Mouse (Mus musculus): ENCODE measurements around the gene Glg1. TPM values are rescaled to one million over a fixed set of nuclear protein-coding genes. Genes with fewer than 3 reads are reported as not detected.
"Not testable (repeated sequence)": the region's sequence is repeated elsewhere in the genome, so short reads cannot be mapped to it uniquely, and the experiment has no call there.

Glg1 gene
- polyA plus RNA-seq, 1 experiment from 2014 or later, result 43.7 TPM

GRCm38 (mm10) chr8:111258010-111258630, 896 bp downstream of the Glg1 start:
- H3K4me1 ChIP-seq (ENCODE audit: control insufficient read depth, insufficient read depth, low read length), result peaks cover 2% of the 10 kb centered on the region; the same call in 1 of the 2 replicates
- H3K36me3 ChIP-seq (ENCODE audit: control insufficient read depth, insufficient read depth, low read length), result no peaks in the 10 kb centered on the region
- no peaks in the 10 kb centered on the region for H3K27me3 ChIP-seq (replicated peaks; ENCODE audit: control insufficient read depth, insufficient read depth, low read length)
- peak overlapping the region; percentile 41 for H3K4me2 ChIP-seq (ENCODE audit: low read depth, low read length)
- WGBS, result under 1% methylated on average over 26 of the region's 26 CpGs
- peak overlapping the region; percentile 95 for H3K9ac ChIP-seq (ENCODE audit: low read depth, low read length)
- H3K4me3 ChIP-seq (ENCODE audit: low read length), result peak overlapping the region; percentile 88
- peak overlapping the region; percentile 100 for H3K27ac ChIP-seq (ENCODE audit: low read length)
- no peaks in the 10 kb centered on the region for H3K9me3 ChIP-seq (ENCODE audit: control insufficient read depth, low read length)
- peak; percentile 62 for ATAC-seq

- 56% methylated on average over 4 of the region's 4 CpGs for WGBS
- ATAC-seq, result peak; percentile 82
- H3K4me2 ChIP-seq (ENCODE audit: low read depth, low read length), result no peak overlapping the region
Measured at GRCm38 (mm10) chr8:111252487-111253112, 6.4 kb downstream of the Glg1 start.

DNA sequence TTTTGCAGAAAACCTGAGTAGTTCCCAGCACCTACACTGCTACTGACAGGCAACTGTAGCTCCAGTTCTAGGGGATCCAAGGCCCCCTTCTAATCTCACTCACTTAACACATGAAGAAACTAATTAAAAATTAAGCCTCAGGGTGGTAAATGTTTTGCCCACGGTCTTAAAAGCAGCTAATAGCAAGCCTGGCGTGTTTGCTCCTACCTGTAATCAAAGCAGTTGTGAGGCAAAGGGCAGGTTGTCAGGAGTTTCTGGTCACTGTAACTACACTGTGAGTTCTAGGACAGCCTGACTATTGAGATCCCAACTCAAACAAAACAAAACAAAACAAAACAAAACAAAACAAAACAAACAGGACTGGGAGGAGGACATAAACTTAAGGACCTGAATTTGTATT, 8.9 kb downstream of the Glg1 start:
- H3K4me3 ChIP-seq (ENCODE audit: low read length), result no peak overlapping the region
- H3K4me1 ChIP-seq (ENCODE audit: control insufficient read depth, insufficient read depth, low read length), result peaks cover 7% of the 10 kb centered on the region; the same call in 1 of the 2 replicates
- no peaks in the 10 kb centered on the region for H3K27me3 ChIP-seq (replicated peaks; ENCODE audit: control insufficient read depth, insufficient read depth, low read length)
- H3K27ac ChIP-seq (ENCODE audit: low read length), result no peak overlapping the region
- H3K9ac ChIP-seq (ENCODE audit: low read depth, low read length), result no peak overlapping the region
- H3K36me3 ChIP-seq (ENCODE audit: control insufficient read depth, insufficient read depth, low read length), result no peaks in the 10 kb centered on the region
- WGBS, result 54% methylated on average over 2 of the region's 2 CpGs
- no peak overlapping the region for H3K4me2 ChIP-seq (ENCODE audit: low read depth, low read length)
- ATAC-seq, result no peak
- no peaks in the 10 kb centered on the region for H3K9me3 ChIP-seq (ENCODE audit: control insufficient read depth, low read length)

More at GRCm38 (mm10) chr8:111252487-111253112, 6.4 kb downstream of the Glg1 start:
- Histone ChIP-seq H3K9ac (ENCODE audit: low read depth, low read length) (no peak overlapping the region), H3K4me3 (ENCODE audit: low read length) (no peak overlapping the region), H3K9me3 (ENCODE audit: control insufficient read depth, low read length) (no peaks in the 10 kb centered on the region), H3K27ac (ENCODE audit: low read length) (0 out of 2 replicates have a peak overlapping the region, but pooled peaks have one; percentile 0), H3K4me1 (ENCODE audit: control insufficient read depth, insufficient read depth, low read length) (peaks cover 7% of the 10 kb centered on the region; the same call in 1 of the 2 replicates), H3K27me3 (replicated peaks; ENCODE audit: control insufficient read depth, insufficient read depth, low read length) (no peaks in the 10 kb centered on the region), H3K36me3 (ENCODE audit: control insufficient read depth, insufficient read depth, low read length) (no peaks in the 10 kb centered on the region)

DNA sequence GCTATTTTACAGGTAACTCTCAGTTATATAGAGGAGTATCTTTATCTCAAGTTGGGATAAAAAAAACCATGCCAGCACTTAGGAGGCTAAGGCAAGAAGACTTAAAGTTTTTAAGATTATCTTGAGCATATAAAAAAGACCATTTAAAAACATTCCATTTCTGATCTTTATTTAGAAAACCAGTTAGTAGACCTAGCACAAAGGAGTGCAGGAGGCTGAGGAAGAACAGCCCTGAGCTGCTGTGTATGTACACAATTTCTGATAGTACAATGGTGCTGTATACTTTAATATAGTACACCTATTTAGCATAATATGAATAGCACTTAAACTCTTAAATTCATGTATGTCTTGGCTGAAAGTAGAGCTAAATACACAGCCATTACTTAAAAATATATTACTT, 10.9 kb downstream of the Glg1 start:
- Histone ChIP-seq H3K4me2 (ENCODE audit: low read depth, low read length) (no peak overlapping the region), H3K9ac (ENCODE audit: low read depth, low read length) (no peak overlapping the region), H3K4me3 (ENCODE audit: low read length) (no peak overlapping the region), H3K27ac (ENCODE audit: low read length) (no peak overlapping the region), H3K4me1 (ENCODE audit: control insufficient read depth, insufficient read depth, low read length) (peaks cover 7% of the 10 kb centered on the region; the same call in 1 of the 2 replicates), H3K27me3 (replicated peaks; ENCODE audit: control insufficient read depth, insufficient read depth, low read length) (no peaks in the 10 kb centered on the region), H3K9me3 (ENCODE audit: control insufficient read depth, low read length) (no peaks in the 10 kb centered on the region), H3K36me3 (ENCODE audit: control insufficient read depth, insufficient read depth, low read length) (no peaks in the 10 kb centered on the region)
- ATAC-seq, result no peak

DNA sequence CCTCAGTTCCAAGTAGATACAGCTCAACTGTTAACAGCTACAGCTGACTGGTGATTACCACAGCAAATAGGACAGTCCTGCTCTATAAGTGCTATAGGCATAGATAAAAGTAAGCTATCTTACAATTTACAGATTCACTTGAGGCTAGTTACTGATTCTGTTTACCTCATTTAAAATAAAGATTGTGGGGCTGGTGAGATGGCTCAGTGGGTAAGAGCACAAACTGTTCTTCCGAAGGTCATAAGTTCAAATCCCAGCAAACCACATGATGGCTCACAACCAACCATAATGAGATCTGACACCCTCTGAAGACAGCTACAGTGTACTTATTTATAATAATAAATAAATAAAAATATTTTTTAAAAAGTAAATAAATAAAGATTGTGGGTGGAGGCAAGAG, 12.2 kb downstream of the Glg1 start:
- not testable (repeated sequence) for H3K27me3 ChIP-seq (replicated peaks; ENCODE audit: control insufficient read depth, insufficient read depth, low read length); H3K9ac ChIP-seq (ENCODE audit: low read depth, low read length); H3K36me3 ChIP-seq (ENCODE audit: control insufficient read depth, insufficient read depth, low read length); H3K4me2 ChIP-seq (ENCODE audit: low read depth, low read length); H3K4me3 ChIP-seq (ENCODE audit: low read length); H3K9me3 ChIP-seq (ENCODE audit: control insufficient read depth, low read length); H3K4me1 ChIP-seq (ENCODE audit: control insufficient read depth, insufficient read depth, low read length); H3K27ac ChIP-seq (ENCODE audit: low read length)
- WGBS, result 95% methylated on average over 1 of the region's 1 CpGs
- 0 out of 2 replicates have a peak, but pooled peaks have one; percentile 29 for ATAC-seq

GRCm38 (mm10) chr8:111246287-111246830, 12.7 kb downstream of the Glg1 start:
- Histone ChIP-seq H3K9ac (ENCODE audit: low read depth, low read length) (no peak overlapping the region), H3K27me3 (replicated peaks; ENCODE audit: control insufficient read depth, insufficient read depth, low read length) (no peaks in the 10 kb centered on the region), H3K4me3 (ENCODE audit: low read length) (no peak overlapping the region), H3K4me2 (ENCODE audit: low read depth, low read length) (no peak overlapping the region), H3K4me1 (ENCODE audit: control insufficient read depth, insufficient read depth, low read length) (peaks cover 7% of the 10 kb centered on the region; the same call in 1 of the 2 replicates), H3K9me3 (ENCODE audit: control insufficient read depth, low read length) (no peaks in the 10 kb centered on the region), H3K36me3 (ENCODE audit: control insufficient read depth, insufficient read depth, low read length) (no peaks in the 10 kb centered on the region), H3K27ac (ENCODE audit: low read length) (0 out of 2 replicates have a peak overlapping the region, but pooled peaks have one; percentile 10)
- 57% methylated on average over 4 of the region's 4 CpGs for WGBS
- ATAC-seq, result peak; percentile 41

- no peak for ATAC-seq
- Histone ChIP-seq H3K36me3 (ENCODE audit: control insufficient read depth, insufficient read depth, low read length) (no peaks in the 10 kb centered on the region), H3K9ac (ENCODE audit: low read depth, low read length) (no peak overlapping the region), H3K27ac (ENCODE audit: low read length) (no peak overlapping the region), H3K27me3 (replicated peaks; ENCODE audit: control insufficient read depth, insufficient read depth, low read length) (no peaks in the 10 kb centered on the region), H3K4me3 (ENCODE audit: low read length) (no peak overlapping the region), H3K4me2 (ENCODE audit: low read depth, low read length) (no peak overlapping the region), H3K9me3 (ENCODE audit: control insufficient read depth, low read length) (no peaks in the 10 kb centered on the region), H3K4me1 (ENCODE audit: control insufficient read depth, insufficient read depth, low read length) (no peaks in the 10 kb centered on the region)
- WGBS, result 93% methylated on average over 3 of the region's 3 CpGs
Measured at GRCm38 (mm10) chr8:111237301-111237700, 21.7 kb downstream of the Glg1 start.

- ATAC-seq, result no peak
- Histone ChIP-seq H3K9me3 (ENCODE audit: control insufficient read depth, low read length) (no peaks in the 10 kb centered on the region), H3K4me1 (ENCODE audit: control insufficient read depth, insufficient read depth, low read length) (no peaks in the 10 kb centered on the region), H3K27me3 (replicated peaks; ENCODE audit: control insufficient read depth, insufficient read depth, low read length) (no peaks in the 10 kb centered on the region), H3K4me2 (ENCODE audit: low read depth, low read length) (no peak overlapping the region), H3K27ac (ENCODE audit: low read length) (no peak overlapping the region), H3K9ac (ENCODE audit: low read depth, low read length) (no peak overlapping the region), H3K4me3 (ENCODE audit: low read length) (no peak overlapping the region), H3K36me3 (ENCODE audit: control insufficient read depth, insufficient read depth, low read length) (no peaks in the 10 kb centered on the region)
- 91% methylated on average over 2 of the region's 2 CpGs for WGBS
Measured at GRCm38 (mm10) chr8:111233730-111234129, 25.3 kb downstream of the Glg1 start.

DNA sequence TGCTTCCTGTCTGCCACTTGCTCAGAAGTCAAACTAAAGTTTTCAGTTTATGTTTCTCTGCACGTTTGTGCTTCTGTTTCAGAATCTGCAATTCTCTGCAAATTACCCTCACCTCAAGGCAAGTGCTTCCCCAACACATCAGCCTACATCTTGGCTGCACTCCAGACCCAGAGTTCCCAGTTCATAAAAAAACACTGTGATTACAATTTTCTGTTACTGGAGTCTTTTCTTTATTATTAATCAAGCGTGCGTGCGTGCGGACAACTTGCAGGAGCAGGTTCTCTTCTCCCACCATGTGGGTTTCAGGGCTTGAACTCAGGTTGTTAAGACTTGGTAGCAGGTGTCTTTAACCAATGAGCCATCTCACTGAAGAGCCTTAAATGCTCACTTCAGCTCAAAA, 34.9 kb downstream of the Glg1 start:
- no peak overlapping the region for H3K4me2 ChIP-seq (ENCODE audit: low read depth, low read length)
- ATAC-seq, result no peak
- H3K4me3 ChIP-seq (ENCODE audit: low read length), result no peak overlapping the region
- no peaks in the 10 kb centered on the region for H3K27me3 ChIP-seq (replicated peaks; ENCODE audit: control insufficient read depth, insufficient read depth, low read length)
- H3K27ac ChIP-seq (ENCODE audit: low read length), result no peak overlapping the region
- H3K36me3 ChIP-seq (ENCODE audit: control insufficient read depth, insufficient read depth, low read length), result no peaks in the 10 kb centered on the region
- no peaks in the 10 kb centered on the region for H3K4me1 ChIP-seq (ENCODE audit: control insufficient read depth, insufficient read depth, low read length)
- H3K9ac ChIP-seq (ENCODE audit: low read depth, low read length), result no peak overlapping the region
- no peaks in the 10 kb centered on the region for H3K9me3 ChIP-seq (ENCODE audit: control insufficient read depth, low read length)
- 53% methylated on average over 5 of the region's 5 CpGs for WGBS
